Mouse (Mus musculus): ENCODE data around the gene Ccsap.

GRCm38 (mm10) chr8:123896774-123897173, 36.8 kb upstream of the Ccsap start:
- no peak for TF ChIP-seq CTCF (IDR thresholded peaks at IDR 0.05; ENCODE audit: low read depth)
- TF ChIP-seq EP300 (IDR thresholded peaks at IDR 0.05; ENCODE audit: low read depth), result no peak
